Mouse (Mus musculus) activated CD4-positive, CD25-positive, alpha-beta regulatory T cell, adult 4 months (primary cell): ENCODE results near the gene Tasp1. TPM values are rescaled to one million over a fixed set of nuclear protein-coding genes. Genes with fewer than 3 reads are reported as not detected.
"Not testable (repeated sequence)": the region's sequence is repeated elsewhere in the genome, so short reads cannot be mapped to it uniquely, and the experiment has no call there.

Source experiments
- ATAC-seq: one replicate; pipeline ENCODE4 v1.8.0; 2017
- polyA plus RNA-seq, 2 experiments: library from polyadenylated mRNA; unstranded; fragments of 100-300 nt; shearing (Covaris generic); gene quantifications; one replicate each; pipeline ENCODE4 v1.2.1; 2017

Gene Tasp1
- polyA plus RNA-seq, 2 experiments from 2014 or later = 108 to 116 TPM

DNA sequence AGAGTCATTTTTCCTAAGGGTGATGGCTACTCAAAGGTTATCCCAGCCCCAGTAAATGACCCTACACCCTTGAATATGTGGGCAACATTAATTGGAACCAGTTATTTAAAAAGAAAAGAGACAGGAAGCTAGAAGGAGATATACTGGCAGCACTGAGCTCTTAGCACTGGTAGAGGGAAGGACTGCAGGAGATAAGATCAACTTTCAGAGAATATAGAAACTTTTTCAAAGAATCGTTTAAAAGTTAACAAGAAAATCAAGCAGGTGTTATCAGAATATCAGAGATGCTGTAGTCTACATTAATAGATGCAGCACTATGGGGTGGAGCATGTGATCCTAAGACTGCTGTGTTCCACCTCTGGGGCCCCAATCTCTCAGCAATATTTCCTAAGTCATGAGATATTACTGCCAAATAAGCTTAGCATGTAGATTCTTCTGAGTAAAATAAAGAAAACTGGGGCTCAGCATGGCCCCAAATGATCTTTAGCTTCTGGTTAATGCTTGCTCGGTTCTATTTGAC is 14.9 kb downstream of the Tasp1 start:
- peak; percentile 90 for ATAC-seq

DNA sequence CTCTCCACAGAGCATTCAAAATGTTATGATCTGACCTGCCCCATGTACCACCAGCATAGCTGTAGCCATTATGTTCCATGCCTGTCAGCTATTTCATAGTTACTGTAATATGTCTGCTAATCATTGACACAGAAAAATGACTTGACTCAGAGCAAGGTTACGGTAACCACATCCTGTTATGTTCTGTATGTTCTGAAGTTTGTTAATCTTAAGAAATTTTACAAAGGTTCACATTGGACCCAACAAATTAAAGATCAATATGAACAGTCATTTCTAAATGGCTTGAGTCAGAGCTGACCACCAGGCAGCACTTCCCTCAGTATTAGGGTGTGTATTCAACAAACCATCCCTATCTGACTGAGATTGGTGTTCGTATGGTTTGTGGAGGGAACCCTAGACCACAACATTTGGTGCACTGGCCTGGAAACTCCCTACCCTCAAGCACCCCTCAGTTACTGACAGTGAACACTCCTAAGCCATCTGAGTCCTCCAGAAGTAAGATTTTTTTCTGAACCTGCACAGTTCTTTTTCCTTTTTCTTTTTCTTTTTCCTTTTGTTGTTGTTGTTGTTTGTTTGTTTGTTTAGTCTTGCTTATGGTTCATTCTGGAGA is 24.0 kb downstream of the Tasp1 start:
- ATAC-seq = peak; percentile 87

DNA sequence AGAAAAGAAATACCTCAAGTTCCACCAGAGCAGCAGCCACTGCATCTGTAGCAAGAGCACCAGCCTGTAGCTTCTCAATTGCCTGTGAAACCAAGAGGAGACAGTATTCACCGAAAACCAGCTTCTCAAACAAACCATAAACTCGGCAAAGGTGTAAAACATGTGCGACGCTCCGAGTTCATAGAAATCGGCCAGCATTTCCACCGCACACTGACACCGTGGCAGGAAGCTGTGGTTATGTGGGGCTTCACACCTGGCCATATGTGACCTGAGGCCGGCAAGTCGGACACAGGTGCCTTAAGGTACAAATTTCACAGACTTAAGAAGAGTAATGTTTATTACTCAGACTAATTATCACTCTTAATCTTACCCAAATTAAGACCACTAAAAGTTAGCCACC is 24.5 kb downstream of the Tasp1 start:
- ATAC-seq = peak; percentile 30

DNA sequence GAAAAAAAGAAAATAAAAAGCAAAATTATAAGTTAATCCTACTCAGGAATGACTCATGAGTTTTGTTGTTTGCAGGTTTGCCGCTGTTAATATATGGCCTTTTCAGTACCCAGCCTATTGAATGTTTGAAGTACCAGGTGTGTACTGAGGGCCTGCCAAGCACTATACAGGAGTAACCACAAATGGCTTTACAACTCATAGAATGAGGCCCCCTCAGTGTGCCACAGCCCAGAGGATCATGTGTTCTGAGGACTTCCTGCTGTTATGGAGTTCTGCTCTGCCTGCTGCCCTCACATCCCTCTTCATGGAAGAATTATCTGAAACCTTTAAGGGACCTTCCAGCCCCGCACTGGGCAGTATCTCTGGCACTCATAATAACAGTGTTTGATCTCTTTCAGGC is 29.1 kb downstream of the Tasp1 start:
- peak; percentile 4 for ATAC-seq

DNA sequence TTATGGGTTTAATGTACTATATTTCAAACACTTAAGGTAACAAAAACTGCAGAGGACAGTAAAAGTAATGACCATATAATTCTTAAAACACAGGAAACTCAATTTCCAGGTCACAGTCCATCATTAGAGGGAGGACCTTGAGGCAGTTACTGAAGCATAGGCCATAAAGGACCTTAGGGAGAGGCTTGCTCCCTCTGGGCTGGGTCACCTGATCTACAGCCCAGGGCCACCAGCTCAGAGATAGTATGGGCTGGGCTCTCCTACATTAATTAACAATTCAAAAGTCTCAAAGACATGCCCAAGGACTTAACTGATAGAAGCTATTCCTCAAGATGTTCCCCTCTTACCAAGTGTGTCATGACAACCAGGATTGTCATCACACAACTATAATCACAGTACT is 29.8 kb downstream of the Tasp1 start:
- ATAC-seq = no peak

DNA sequence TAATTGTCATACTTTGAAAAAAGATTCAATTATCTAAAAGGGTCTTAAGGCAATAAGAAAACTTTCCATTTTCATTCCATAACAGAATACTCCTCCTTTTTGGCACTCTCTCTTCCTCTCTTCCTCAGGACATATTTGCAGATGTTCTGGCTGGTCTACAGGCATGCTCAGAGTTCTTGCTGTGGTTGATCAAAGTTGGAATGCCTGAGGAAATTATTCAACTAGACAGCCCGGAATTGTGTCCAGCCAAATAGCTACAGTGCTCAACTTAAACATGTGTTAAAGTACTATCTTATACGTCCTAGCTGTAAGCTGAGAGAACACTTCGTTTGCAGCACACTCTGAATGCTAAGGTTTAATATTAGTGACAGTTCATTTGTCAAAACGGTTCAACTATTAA is 41.7 kb downstream of the Tasp1 start:
- no peak for ATAC-seq

DNA sequence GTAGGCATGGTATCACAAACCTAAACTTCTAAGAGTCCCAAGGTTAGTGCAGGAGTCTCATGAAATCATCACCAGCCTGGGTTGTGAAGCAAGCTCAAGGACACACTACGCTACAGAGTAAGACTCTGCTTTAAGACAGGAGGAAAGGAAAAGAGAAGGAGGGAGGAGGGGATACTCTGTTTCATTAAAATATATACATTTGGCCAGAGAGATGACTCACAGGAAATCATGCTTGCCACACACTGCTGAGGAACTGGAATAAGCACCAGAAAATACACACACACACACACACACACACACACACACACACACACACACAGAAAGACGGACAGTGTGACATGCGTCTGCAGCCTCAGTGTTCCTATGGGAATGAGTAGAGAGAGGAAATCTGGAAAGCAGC is 59.2 kb downstream of the Tasp1 start:
- ATAC-seq = no peak

DNA sequence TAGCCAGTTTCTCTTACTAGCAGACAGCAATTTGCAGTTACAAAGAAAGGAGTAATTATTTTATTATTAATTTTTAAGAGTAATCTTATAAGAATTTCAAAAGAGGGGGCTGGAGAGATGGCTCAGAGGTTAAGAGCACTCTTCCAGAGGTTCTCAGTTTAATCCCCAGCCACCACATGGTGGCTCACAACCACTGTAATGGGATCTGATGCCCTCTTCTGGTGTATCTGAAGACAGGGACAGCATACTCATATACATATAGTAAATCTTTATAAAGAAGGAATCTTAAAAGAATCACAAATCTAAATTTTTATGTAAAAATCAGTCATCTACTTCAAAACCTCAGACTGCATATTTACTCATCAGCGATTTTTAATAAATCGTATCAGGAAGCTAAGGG is 68.4 kb downstream of the Tasp1 start:
- no peak for ATAC-seq

DNA sequence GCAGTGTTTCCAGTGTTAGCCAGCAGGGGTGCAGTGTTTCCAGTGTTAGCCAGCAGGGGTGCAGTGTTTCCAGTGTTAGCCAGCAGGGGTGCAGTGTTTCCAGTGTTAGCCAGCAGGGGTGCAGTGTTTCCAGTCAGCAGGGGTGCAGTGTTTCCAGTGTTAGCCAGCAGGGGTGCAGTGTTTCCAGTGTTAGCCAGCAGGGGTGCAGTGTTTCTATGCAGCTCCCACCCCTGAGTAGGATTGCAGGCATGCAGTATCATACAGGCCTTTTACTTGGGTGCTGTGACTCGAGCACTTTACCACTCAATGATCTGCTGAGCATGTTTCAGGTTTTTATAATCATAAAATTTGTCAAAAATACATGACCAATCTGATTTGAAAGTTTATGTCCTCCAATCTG is 76.7 kb downstream of the Tasp1 start:
- ATAC-seq = peak; percentile 23

DNA sequence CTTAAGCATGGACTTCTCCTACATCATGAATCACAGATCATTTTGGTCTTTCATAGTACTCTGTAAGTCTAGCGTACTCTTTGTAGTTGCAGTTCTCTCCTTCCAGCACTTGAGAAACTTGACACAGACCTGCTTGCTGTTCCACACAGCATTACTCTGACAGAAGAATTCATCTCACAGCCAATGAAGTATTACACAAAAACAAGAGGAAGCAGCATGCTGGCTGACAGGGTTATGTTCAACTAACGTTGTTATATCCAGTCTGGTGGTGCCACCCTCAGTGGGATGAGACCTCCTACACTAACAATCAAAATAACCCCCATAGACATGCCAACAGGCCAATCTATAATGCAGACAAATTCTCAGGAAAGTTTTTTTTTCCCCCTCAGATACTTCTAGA is 99.2 kb downstream of the Tasp1 start:
- ATAC-seq = no peak

DNA sequence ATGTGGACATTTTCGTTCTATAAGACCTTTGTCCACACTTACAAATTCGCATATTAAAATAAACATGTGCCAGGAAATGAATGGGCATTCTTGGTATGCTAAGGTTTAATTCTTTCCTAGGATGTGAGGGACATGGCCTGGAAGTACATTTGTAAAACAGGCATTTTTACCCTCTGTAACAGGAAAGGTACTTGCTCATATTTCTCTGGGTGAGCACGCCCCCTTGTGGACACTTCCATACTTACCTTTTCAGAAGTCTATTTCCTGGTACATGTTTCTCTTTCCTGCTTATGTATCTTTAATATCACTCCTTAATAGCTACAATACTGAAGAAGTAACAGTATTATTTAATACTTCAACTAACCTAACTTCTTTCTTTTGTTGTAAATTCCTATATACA is 100.3 kb downstream of the Tasp1 start:
- no peak for ATAC-seq

DNA sequence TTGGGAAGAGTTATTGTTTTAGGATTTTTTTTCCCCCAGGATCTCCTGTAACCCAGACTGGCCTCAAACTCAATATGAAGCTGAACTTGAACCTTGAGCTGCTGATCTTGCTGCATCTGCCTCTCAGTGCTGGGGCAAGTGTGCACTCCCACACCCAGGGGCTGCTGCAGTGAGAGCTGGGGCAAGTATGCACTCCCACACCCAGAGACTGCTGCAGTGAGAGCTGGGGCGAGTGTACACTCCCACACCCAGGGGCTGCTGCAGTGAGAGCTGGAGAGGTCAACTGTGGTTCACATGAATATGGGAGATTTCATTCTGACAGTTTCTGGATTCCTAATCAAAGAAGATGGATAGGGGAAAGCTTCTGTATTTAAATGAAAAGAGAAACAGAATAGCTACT is 117.8 kb downstream of the Tasp1 start:
- no peak for ATAC-seq

DNA sequence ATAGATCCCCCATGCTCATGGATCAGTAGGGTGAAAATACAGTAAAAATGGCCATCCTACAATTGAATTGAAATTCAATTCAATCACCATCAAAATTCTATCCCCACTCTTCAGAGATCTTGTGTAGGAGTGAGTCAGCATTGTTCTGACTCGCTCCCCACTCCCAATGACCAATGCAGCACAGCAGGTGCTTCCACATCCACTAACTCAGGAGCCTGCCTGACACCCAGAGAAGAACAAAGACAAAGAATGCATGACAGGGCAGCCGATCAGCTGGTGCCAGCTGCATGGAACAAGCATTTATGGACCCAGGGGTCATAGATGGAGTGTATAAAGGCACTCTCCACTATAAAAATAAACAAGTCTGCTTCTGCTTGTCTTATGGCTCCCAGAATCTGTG is 129.0 kb downstream of the Tasp1 start:
- ATAC-seq = no peak

DNA sequence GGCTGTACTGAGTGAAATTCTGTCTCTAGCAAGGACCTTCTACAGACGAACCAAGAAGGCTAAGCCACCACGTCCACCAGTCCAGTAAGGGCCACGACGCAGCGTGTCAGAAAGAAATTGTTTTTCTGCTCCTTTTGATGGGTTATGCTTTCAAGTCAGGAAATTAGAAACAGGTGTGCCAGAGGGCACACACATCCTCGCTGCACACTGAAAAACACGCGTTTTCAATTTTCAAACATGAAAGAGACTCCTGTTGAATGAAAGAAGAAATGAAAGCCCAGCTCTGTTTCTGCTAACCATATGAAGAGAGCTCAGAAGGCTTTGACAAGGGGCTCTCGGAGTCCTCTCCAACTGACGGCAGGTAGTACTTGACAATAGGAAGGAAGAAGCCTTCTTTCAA is 132.0 kb downstream of the Tasp1 start:
- ATAC-seq = no peak

DNA sequence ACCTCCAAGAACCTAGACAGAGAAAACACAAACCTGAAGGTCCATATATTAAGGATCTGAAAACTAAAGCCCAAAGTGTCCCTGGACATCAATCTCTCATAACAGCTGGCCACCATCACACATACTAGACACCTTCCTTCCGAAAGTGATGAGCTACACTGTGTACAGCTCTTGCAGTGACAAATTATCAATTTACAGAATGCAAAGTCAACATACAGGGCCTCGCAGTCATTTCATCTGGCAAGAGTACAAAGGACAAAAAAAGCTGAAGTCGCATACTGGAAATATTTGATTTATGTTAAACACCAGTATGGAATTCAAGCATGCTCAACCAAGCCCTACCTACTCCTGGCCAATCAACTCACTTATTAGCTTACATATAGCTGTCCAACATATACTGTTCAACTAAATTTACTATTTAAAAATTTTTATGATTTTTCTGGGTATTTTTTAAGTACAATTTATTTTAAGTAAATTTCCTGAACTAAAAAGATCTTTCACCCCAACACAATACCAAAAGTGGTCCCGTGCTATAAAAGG is 132.5 kb downstream of the Tasp1 start:
- no peak for ATAC-seq

DNA sequence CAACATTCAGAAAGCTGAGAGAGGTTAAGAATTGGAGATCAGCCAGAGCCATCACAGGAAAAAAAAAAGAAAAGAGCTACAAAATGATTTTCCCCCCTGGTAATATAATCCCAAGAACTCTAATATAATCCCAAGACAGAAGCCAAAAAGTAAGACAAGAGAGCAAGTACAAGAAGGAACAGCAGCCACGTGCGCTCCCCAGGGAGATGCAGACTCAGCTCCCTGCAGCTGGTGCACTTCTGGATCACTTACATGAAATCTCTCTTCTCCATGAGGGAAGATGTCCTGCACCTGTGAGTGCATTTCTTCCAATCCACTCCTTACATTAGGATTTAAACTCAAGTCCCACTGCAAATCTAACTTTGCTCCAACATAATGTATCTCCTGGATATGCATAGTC is 134.4 kb downstream of the Tasp1 start:
- ATAC-seq = no peak

DNA sequence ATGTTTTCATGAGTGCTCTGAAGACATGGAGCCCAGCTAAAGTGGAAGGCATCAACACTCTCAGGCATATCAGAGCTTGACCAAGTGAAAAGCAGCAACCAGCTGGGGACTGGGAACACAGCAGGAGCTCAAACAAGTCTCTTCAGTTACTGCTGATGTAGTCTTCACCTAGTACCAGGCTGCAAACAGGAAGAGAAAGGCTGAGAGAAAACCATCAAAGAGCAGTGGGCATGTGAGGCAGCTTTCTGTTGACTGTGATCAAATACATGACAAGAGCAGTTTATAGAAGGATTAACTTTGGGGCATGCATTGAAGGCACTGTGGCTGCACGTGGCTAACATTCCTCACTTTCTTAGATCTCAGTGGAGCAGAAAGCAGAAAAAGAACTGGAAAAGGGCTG is 141.7 kb downstream of the Tasp1 start:
- peak; percentile 51 for ATAC-seq

DNA sequence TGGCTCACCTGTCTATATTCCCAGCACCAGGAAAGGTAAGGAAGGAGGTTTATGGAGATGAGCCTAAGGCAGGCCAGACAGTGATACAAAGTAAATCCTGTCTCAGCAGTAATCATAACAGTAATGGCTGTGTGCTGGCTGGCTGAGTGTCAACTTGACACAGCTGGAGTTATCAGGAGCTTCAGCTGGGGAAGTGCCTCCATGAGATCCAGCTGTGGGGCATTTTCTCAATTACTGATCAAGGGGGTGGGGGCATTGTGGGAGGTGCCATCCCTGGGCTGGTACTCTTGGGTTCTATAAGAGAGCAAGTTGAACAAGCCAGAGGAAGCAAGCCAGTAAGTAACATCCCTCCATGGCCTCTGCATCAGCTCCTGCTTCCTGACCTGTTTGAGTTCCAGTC is 145.2 kb downstream of the Tasp1 start:
- ATAC-seq = not testable (repeated sequence)

DNA sequence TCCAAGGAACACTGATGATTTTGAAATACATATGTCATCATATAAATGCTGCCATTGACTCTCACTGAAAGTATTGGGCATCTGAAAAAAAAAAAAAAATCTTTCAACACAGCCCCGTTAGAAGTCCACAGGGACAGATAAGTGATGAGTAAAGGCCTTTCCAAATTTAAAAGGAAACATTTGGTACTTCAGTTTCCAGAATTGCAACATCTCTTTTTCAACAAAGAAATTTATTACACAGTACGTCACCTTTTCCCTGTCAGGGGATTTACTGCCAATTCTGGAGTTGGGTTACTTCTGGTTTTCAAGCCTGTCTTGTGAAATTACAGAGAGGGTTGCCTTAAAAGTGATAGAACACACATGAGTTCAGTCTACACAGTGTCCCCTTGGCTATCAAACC is 146.8 kb downstream of the Tasp1 start:
- no peak for ATAC-seq

DNA sequence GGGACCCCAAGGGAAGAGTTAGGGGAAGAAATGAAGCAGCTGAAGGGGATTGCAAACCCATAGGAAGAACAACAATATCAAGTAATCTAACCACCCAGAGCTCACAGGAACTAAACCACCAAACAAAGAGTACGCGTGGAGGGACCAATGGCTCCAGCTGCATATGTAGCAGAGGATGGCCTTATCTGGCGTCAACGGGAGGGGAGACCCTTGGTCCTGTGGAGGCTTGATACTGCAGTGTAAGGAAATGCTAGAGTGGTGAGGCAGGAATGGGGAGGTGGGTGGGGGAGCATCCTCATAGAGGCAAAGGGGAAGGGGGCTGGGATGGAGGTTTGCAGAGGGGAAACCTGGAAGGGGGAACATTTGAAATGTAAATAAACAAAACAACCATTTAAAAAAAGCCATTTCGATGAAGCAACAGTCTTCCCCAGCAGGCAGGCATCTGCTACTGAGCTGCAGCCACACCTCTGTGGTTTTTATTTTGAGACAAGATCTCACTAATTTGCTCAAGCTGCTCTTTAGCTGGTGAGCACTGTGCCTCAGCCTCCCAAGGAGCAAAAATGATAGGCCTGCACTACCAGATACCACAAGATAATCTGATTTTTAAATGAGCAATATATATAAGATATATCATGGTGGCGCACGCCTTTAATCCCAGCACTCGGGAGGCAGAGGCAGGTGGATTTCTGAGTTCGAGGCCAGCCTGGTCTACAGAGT is 160.0 kb downstream of the Tasp1 start:
- ATAC-seq = no peak

DNA sequence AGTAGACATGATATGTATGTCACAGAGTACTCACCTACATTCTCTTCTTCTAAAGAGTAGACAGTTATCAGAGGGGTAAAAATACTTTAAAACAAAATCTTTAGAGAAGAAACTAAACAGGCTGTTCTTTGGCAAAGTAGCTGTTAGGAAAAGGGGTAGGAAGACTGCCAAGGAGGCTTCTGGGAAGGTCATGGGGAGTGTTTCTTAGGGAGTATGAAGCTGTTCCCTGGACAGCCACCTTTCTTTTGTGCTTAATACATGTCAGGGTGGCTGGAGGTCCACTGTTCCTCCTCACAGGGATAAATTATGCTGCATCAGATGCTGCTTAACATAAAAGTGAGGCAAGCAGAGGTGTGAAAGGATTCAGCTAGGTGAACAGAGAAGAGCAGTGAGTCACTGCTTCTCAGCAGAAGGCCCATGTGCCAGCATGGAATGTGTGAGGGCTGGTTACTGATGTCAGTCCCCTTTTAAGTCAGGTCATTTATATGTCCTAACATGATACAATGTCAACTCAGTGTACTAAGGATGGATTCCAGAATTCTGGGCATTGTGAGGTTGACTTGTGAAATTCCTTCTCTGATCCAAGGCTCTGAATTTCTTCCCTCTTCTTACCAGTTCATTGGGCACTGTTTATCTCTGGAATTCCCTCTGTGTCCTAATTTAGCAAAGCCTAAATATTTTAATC is 175.1 kb downstream of the Tasp1 start:
- no peak for ATAC-seq

DNA sequence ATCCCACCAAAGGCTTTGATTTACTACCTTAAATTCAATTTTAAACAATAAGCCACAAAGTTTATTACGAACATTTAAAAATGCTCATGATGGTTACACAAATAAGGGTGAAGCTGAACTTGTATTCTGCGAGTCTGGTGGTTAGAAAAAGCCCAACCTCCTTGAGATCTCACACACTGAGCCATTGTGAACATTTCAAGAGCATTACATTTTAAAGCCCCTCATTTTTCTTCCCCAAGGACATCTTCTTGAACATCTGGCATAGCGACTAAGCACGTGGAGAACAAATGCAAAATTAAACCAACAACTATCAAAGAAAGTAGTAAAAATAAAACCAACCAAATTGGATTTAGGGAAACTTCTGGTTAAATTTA is 182.4 kb downstream of the Tasp1 start:
- no peak for ATAC-seq

DNA sequence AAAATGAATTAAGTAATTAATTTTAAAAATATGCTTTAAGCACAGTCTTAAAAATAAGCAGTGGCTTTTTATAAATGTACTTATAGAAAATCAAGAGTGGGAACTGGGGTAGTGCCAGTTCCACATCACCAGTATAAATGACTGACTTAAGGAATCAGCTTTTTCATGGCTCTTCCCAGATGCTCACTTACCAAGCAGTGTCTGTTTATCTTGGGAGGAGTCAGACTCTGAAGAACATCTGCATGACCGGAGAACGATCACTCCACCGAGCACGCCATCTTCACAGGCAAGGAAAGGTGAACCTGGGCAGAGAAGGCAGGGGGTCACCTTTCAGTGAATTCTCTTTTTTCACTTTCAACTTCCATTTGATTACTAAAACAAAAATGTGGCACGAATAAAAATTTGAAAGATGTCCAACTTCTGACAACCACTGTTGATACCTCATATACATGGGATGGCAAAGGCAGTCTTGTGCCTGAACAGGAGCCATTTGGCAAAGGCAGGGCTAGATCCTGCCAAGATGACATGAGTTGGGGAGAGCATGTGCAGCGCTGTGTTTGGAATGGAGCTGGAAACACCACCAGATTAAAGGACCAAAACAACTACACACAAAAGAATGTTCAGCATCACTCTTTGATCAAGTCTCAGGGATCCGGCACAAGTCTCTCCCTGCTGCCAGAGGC is 182.9 kb downstream of the Tasp1 start:
- ATAC-seq = no peak
